In the genomic region with DNA sequence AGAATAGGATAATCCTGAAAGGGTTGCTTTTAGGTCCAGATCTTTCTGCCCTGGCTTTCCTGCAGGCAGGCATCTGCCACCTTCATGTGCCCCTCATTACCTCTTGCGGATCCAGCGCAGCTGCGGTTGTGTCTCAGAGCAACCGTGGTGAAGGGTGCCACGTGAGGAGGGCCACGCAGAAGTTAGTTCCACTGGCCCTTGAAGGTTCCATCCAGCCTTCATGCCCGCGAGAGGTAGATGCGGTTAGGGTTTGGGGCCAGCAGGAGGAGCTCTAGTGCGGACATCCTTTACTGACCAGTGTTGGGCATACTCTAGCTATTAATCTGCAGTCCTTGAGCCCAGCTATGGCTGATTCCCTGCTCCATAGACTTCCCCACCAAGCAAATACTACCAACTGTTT, we compare ENCODE assay signal across 10 mouse cellular contexts. TPM values are rescaled to one million over a fixed set of nuclear protein-coding genes. Genes with fewer than 3 reads are reported as not detected.
DNase-seq lines count a peak whose midpoint lies in the region; ATAC-seq lines count a peak whose summit lies in the region.
"Had no signal": no experiment of that assay in that cellular context is flagged by ENCODE, and none has a peak within 500 bp of the region (broad histone marks: within the 10 kb centered on the region; RNA-seq: fewer than 3 reads in every experiment).

A gene (minus strand): TSS at position 149 of the 400 bp plus-strand sequence.

- WGBS in forebrain, embryonic 13.5 days, result 33% methylated on average over 10 of the region's 10 CpGs

- H3K4me2 ChIP-seq in forebrain, embryonic 13.5 days, result no peak within 1 kb of the TSS
- H3K4me2 ChIP-seq: embryonic facial prominence, embryonic 13.5 days had no signal

- H3K27ac ChIP-seq in forebrain, embryonic 13.5 days, result no peak within 1 kb of the TSS
- H3K27ac ChIP-seq: embryonic facial prominence, embryonic 13.5 days had no signal

- DNase-seq in adrenal gland, adult (ENCODE audit: inconsistent age in 2 of 2, low spot score in 1 of 2), result peak; percentile 11 to 46
- DNase-seq in adrenal gland, adult 8-10 months, result no peak
- peak; percentile 10 for DNase-seq in 3T3-L1 (ENCODE audit: low read depth, low spot score)
- peak; percentile 9 for DNase-seq in c-Kit-positive CD71-negative TER-119-negative erythroid progenitor cells, embryonic 14.5 days (ENCODE audit: low read depth)
- no peak for DNase-seq in layer of hippocampus, adult 9-11 months
- no peak for DNase-seq in retina, embryonic 14.5 days (ENCODE audit: low spot score)
- DNase-seq: midbrain, embryonic 14.5 days had no signal

- no peaks in the 10 kb centered on the region for H3K27me3 ChIP-seq in forebrain, embryonic 13.5 days
- H3K27me3 ChIP-seq: embryonic facial prominence, embryonic 13.5 days had no signal

- H3K4me1 ChIP-seq in forebrain, embryonic 13.5 days, result no peaks in the 10 kb centered on the region
- H3K4me1 ChIP-seq: embryonic facial prominence, embryonic 13.5 days had no signal

- no peak within 1 kb of the TSS for H3K4me3 ChIP-seq in forebrain, embryonic 13.5 days
- H3K4me3 ChIP-seq: embryonic facial prominence, embryonic 13.5 days had no signal

- ATAC-seq in monocyte, adult 5-6 weeks (replicated peaks; ENCODE audit: insufficient number of reproducible peaks, low FRiP score, low TSS enrichment, poor library complexity, severe bottlenecking), result peak; percentile 87
- no peak for ATAC-seq in forebrain, embryonic 13.5 days

- no peaks in the 10 kb centered on the region for H3K36me3 ChIP-seq in forebrain, embryonic 13.5 days (ENCODE audit: poor library complexity, severe bottlenecking)
- H3K36me3 ChIP-seq: embryonic facial prominence, embryonic 13.5 days had no signal

- H3K9me3 ChIP-seq in forebrain, embryonic 13.5 days (replicated peaks), result no peaks in the 10 kb centered on the region
- H3K9me3 ChIP-seq: embryonic facial prominence, embryonic 13.5 days had no signal

- H3K9ac ChIP-seq in forebrain, embryonic 13.5 days, result no peak within 1 kb of the TSS
- H3K9ac ChIP-seq: embryonic facial prominence, embryonic 13.5 days had no signal

RNA-seq across cellular contexts. Expression of the gene that starts here (rescaled TPM):
- not detected for total RNA-seq in adrenal gland, adult 8-10 months (2022)
- not detected in 3 replicates for total RNA-seq in monocyte, adult 5-6 weeks (2017)
- polyA plus RNA-seq in forebrain, embryonic 13.5 days (2015; fragmentation: Nextera tagmentation; extraction: Ambion mirVana), result not detected in 2 replicates
- polyA plus RNA-seq: embryonic facial prominence, embryonic 13.5 days; midbrain, embryonic 14.5 days had no signal

Comparison
In these comparisons a context has a peak if more than half of its experiments do, and no peak if none do; other contexts are left out.
1. DNase-seq: peak in adrenal gland, adult (2 of 2), 3T3-L1 (single experiment) and c-Kit-positive CD71-negative TER-119-negative erythroid progenitor cells, embryonic 14.5 days (single experiment); none in adrenal gland, adult 8-10 months (single experiment), layer of hippocampus, adult 9-11 months (single experiment) and retina, embryonic 14.5 days (single experiment).
2. Peak in ATAC-seq in monocyte, adult 5-6 weeks; RNA of the gene not detected or under 1 TPM.